Mouse (Mus musculus): ENCODE data around the gene Gm3015. TPM values are rescaled to one million over a fixed set of nuclear protein-coding genes. Genes with fewer than 3 reads are reported as not detected.
"Not testable (repeated sequence)": the region's sequence is repeated elsewhere in the genome, so short reads cannot be mapped to it uniquely, and the experiment has no call there.

Gene Gm3015
- polyA plus RNA-seq (2015; fragmentation: Nextera tagmentation; extraction: Ambion mirVana) = not detected in 2 replicates

DNA sequence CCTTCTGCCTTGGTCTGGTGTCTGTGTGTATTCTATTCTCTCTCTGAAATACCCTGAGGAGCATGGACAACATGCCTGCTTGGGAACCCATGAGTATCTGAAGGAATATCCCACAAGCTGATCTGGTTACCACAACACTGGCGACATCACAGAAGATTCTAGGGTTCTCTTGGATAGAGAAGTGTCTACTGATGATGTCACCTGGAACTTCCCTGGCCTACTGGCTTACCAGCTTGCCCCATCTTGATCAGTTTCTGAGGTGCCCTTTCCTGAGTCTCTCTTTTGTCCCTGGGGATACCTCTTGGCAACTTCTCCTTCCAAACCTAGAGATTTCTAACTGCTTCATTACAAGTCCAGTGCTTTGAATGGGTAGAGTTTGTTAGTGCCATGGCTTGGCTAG lies at the start of gene Gm3015:
Gene Gm3015 (minus strand): TSS at position 101 of the 400 bp plus-strand sequence.
- not testable (repeated sequence) for H3K9ac ChIP-seq; ATAC-seq (ENCODE audit: insufficient read depth, low FRiP score, low read depth); H3K4me3 ChIP-seq (replicated peaks); H3K27ac ChIP-seq; H3K9me3 ChIP-seq; H3K4me1 ChIP-seq; H3K27me3 ChIP-seq (replicated peaks); H3K4me2 ChIP-seq; H3K36me3 ChIP-seq
- WGBS = 78% methylated on average over 1 of the region's 1 CpGs

GRCm38 (mm10) chr14:42797887-42798286 lies 29.3 kb upstream of the Gm3015 start, which contains the start of gene Gm10377:
TSS of gene Gm10377 (minus strand) at chr14:42797987.
- not testable (repeated sequence) for ATAC-seq (ENCODE audit: insufficient read depth, low FRiP score, low read depth)

More at GRCm38 (mm10) chr14:42797887-42798286, 29.3 kb upstream of the Gm3015 start, which contains the start of gene Gm10377:
- H3K27me3 ChIP-seq (replicated peaks); H3K4me2 ChIP-seq; H3K9ac ChIP-seq; H3K27ac ChIP-seq; H3K4me1 ChIP-seq; H3K36me3 ChIP-seq; H3K4me3 ChIP-seq (replicated peaks); H3K9me3 ChIP-seq: not testable (repeated sequence)

Other genes with a start within 250 kb of the Gm3015 start
- gene Gm8024, start 244.5 kb downstream of the Gm3015 start, polyA plus RNA-seq (2015; fragmentation: Nextera tagmentation; extraction: Ambion mirVana) = not detected in 2 replicates
- not detected in 2 replicates for gene Gm17124, start 168.9 kb downstream of the Gm3015 start, polyA plus RNA-seq (2015; fragmentation: Nextera tagmentation; extraction: Ambion mirVana)
- gene Gm3633, start 126.9 kb downstream of the Gm3015 start, polyA plus RNA-seq (2015; fragmentation: Nextera tagmentation; extraction: Ambion mirVana) = not detected in 2 replicates
- gene Gm10378, start 112.9 kb downstream of the Gm3015 start, polyA plus RNA-seq (2015; fragmentation: Nextera tagmentation; extraction: Ambion mirVana) = not detected in 2 replicates
- gene Gm10377, start 29.2 kb upstream of the Gm3015 start, polyA plus RNA-seq (2015; fragmentation: Nextera tagmentation; extraction: Ambion mirVana) = not detected in 2 replicates
- not detected in 2 replicates for gene Gm21977, start 84.7 kb upstream of the Gm3015 start, polyA plus RNA-seq (2015; fragmentation: Nextera tagmentation; extraction: Ambion mirVana)
- gene Gm8082, start 224.8 kb upstream of the Gm3015 start, polyA plus RNA-seq (2015; fragmentation: Nextera tagmentation; extraction: Ambion mirVana) = not detected in 2 replicates
- gene Gm10376, start 246.8 kb upstream of the Gm3015 start, polyA plus RNA-seq (2015; fragmentation: Nextera tagmentation; extraction: Ambion mirVana) = not detected in 2 replicates

Data from stomach, embryonic 15.5 days (tissue).